Mouse (Mus musculus) monocyte, adult 5-6 weeks (primary cell): ENCODE data around the gene Nipal1. TPM values are rescaled to one million over a fixed set of nuclear protein-coding genes. Genes with fewer than 3 reads are reported as not detected.

Experiments used
- ATAC-seq: fragments of 153-309, 156-312 bp; replicated peaks from 2 replicates; pipeline ENCODE4 v1.8.0; 2017; ENCODE audit warnings: mild to moderate bottlenecking; ENCODE audit not compliant: low TSS enrichment, insufficient number of reproducible peaks, severe bottlenecking, poor library complexity, low FRiP score
- total RNA-seq: library from RNA; stranded (forward); fragments of 200-1000, 200-491, 200-594 nt; gene quantifications from 3 replicates; pipeline ENCODE4 v1.2.3, GENCODE M21; 2017

The Nipal1 gene
- 0.96 to 4.8 TPM (median 1.4 TPM) in 3 replicates for total RNA-seq

GRCm38 (mm10) chr5:72647418-72647907 lies at the start of gene Nipal1:
Nipal1 (plus strand) TSS chr5:72647795.
- peak; percentile 86 for ATAC-seq

- ATAC-seq: no peak
These were observed 46.6 kb upstream of the Nipal1 start for GRCm38 (mm10) chr5:72601006-72601405.

GRCm38 (mm10) chr5:72603138-72603537 lies 44.5 kb upstream of the Nipal1 start:
- no peak for ATAC-seq

- ATAC-seq: no peak
These were observed 30.2 kb upstream of the Nipal1 start for GRCm38 (mm10) chr5:72617413-72617812.

- ATAC-seq: no peak
These were observed 26.6 kb upstream of the Nipal1 start for GRCm38 (mm10) chr5:72621022-72621421.

DNA sequence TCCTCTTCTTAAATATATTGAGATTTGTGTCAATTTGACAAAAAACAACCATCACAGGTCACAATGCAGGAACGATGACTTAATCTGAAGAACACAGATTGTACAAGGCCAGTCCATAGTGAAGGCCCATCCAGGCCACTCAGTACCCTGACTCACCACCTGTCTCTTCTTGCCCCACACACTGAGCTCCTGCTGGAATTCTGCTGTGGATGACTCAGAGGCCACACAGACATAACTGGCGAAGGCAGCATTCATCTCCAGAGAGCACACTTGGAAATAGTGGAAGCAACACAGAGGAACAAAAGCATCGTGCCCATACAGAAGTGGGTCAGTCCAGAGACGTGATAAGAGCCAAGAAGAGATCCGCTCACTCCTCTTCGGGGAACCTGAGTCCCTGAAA lies 17.6 kb upstream of the Nipal1 start:
- no peak for ATAC-seq

DNA sequence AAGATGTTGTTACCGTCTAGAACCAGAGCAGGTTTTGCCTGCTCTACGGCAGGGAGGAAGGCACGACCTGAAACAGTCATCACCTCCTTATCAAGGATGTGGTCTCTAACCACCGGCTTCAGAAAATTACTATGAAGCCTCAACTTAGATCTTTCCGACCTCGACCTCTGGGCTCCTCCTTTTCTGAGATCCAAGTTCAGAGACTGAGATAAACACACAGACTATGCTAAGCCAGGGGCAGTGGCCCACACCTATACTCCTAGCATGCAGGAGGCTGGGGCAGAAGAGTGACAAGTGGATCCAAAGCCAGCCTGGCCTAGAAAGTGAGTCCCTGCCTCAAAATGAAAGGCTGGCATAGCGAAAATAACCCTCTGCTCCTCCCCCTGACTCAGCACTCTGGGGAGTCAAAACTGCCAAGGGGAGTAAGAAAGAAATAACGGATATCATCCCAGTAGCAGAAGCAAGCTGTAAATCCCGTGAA lies 12.8 kb upstream of the Nipal1 start:
- ATAC-seq: peak; percentile 79; the same call in 1 of the 2 replicates

DNA sequence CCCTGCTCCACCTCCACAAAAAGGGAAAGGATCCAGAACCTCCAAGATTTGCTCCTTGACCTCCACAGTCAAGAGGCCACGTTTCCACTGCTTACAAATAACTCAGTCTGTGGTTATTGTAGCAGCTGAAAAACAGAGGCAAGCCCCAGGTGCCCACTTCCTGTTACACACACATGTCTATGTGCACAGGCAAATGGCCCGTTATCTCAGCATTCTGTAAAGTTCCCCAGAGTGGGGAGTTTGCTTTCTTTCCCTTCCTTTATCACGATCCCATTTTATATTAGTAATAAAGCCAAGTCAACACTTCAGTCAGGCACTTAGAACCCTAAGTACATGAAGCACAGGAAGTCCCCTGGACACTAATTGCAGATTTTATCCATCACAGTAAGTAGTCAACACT lies 11.5 kb upstream of the Nipal1 start:
- ATAC-seq: no peak

DNA sequence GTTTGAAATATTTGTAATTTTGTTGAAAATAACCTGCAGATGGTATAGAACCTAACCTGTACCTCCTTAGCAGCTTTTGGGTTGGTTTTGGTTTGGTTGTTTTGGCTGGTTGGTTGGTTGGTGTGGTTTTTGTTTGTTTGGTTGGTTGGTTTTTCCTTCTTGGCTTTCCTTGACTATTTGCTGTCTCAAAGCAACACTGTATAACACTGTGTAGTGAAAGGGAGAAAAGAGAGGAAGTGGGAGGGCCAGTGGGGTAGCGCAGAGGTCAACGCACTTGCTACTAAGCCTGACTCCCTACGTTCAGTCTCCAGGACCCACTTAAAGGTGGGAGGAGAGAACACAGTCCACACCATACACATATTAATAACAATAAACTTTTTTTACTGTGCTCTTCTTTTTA lies 11.0 kb upstream of the Nipal1 start:
- no peak for ATAC-seq

DNA sequence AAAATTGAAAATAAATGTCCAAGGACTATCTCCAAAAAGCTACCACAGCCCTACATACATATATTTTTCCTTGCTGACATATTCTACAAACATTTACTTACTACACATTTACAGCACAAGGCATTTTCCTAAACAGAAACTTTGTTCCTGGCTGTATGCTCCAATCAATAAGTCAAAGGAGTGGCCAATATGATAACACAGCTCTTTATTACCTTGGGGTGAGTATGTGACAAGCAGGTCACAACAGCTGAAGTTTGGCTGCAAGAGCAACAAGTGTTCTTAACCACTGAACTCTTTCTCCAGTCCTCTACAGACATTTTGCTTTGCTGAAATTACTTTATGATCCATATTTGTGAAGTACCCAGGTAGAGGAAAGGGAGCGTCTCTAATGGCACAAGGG lies 7.5 kb upstream of the Nipal1 start:
- ATAC-seq: no peak

- ATAC-seq: no peak
These were observed 3.9 kb upstream of the Nipal1 start for GRCm38 (mm10) chr5:72643655-72644054.

GRCm38 (mm10) chr5:72644175-72644574 lies 3.4 kb upstream of the Nipal1 start, which contains the start of gene Cnga1:
Cnga1 (minus strand) TSS chr5:72644275.
- no peak for ATAC-seq

DNA sequence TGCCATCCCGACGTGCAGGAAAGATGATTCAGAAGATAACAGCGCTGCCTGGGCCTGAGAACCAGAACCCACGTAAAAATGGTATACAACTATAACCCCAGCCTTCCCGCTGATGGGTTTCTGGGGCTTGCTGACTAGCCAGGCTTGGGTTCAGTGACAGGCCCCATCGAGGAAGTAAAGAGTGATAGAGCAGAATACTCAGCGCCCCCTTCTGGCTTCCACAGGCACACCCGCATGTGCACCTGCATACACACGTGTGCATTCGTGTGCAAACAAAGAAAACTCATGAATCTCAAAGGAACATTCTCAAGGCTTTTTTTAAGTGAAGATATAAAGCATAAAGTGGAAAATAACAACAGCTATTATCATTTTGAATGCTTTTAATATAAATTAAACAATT lies 1.5 kb upstream of the Nipal1 start:
- no peak for ATAC-seq

DNA sequence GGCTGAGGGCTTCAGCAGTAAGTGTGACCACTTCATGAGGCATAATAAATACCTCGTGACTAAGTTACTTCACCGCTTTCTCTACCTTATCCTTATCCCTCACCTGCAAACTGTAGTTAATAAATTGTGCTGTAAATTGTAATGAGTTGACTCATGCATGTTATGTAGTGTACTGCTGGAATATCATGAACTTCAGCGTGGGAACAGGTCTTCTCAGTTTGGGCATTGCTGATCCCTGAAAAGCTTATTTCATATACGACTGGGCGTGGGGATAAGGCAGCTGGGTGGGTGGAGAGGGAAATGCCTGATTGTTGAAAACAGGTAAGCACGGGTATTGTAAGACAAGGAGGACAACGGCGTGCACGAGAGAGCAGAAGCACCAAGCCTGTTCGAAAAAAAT lies 599 bp upstream of the Nipal1 start:
- no peak for ATAC-seq

DNA sequence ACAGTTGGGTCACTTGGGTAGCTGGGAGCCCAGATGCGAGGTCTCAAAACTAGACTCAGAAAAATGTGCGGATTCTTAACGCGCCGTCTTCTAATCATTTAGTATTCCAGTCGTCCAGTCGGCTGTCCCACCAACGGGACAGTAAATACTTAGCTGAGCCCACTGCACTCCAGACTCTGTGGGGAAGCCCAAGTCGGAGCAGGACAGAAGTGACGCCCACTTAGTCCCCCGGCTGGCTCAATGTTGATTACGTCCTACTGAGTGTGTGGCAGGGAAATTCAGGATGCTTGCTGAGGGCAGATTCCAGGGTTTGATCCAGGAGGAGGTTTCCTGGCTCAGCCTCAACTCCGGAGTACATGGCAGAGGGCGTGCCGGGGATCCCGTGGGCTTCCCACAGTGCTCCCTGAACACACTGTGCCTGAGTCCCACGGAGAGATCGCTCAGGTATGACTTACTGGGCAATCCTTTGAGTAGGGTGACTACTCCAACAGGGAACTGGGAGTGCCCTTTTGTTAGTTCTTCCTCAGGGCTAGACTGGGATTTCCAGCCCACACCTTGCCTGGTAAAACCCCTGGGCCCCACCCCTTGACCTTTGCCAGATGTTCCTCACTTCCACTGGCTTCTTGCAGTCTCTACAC lies 482 bp downstream of the Nipal1 start:
- ATAC-seq: no peak

- ATAC-seq: no peak
These were observed 1.6 kb downstream of the Nipal1 start for GRCm38 (mm10) chr5:72648987-72649735.

DNA sequence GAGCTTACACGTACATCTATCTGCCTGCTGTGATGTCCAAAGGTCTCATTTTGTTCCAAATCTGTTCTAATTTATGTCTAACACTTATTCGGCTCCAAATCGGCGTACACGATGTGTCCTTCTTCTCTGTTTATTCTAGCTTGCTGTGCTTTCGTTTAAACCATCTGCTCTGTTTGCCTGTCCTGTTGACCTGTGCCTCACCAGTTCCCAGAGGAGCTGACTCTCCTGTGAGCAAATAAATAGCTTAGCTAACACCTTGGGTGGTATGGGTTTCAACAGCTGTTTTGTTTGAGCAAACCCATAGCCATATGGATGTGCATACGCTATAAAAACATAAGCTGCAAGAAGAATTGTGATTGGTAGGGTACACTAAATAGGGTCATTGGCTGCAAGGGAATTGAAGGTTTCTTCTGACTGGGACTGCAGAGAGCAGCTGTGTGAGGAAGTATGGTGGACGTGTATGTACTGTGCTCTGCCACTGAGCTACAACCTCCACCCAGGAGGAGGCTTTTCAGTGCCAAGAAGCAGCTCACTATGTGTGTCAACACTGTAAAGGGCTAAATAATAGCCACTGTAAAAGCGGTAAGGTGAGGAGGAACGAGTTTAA lies 5.6 kb downstream of the Nipal1 start:
- no peak for ATAC-seq

- no peak for ATAC-seq
These were observed 8.7 kb downstream of the Nipal1 start for GRCm38 (mm10) chr5:72656270-72656791.

- no peak for ATAC-seq
These were observed 10.8 kb downstream of the Nipal1 start for GRCm38 (mm10) chr5:72658375-72658774.
